Mouse (Mus musculus) limb, embryonic 14.5 days (tissue): ENCODE measurements around the gene Gm10447. TPM values are rescaled to one million over a fixed set of nuclear protein-coding genes. Genes with fewer than 3 reads are reported as not detected.
A peak's percentile ranks its signal among the peaks of the same experiment; 100 is the strongest.

Experiments
- ATAC-seq: fragments of 200-750 bp; cut with Nextera tagmentation; 2 replicates; pipeline ENCODE4 v1.8.0; 2017; ENCODE audit warnings: low read depth, moderate number of reproducible peaks, moderate TSS enrichment; ENCODE audit not compliant: low FRiP score
- DNase-seq: peaks from one replicate; pipeline ENCODE4 v3.0.0-alpha.2; 2015; ENCODE audit warnings: low spot score
- H3K27ac ChIP-seq: fragments of 300-500 bp; sonication (generic); replicated peaks from 2 replicates; pipeline ENCODE4 v1.5.1; 2014; ENCODE audit warnings: low read depth, mild to moderate bottlenecking, low read length, moderate library complexity, mixed read lengths
- H3K27me3 ChIP-seq: fragments of 300-500 bp; sonication (generic); 2 replicates; pipeline ENCODE4 v1.6.1; 2014; ENCODE audit warnings: low read length, mixed read lengths; ENCODE audit not compliant: control insufficient read depth, insufficient read depth
- H3K36me3 ChIP-seq: fragments of 300-500 bp; sonication (generic); 2 replicates; pipeline ENCODE4 v1.6.1; 2014; ENCODE audit warnings: mild to moderate bottlenecking, low read length, moderate library complexity, mixed read lengths; ENCODE audit not compliant: control insufficient read depth, insufficient read depth
- H3K4me1 ChIP-seq: fragments of 300-500 bp; sonication (generic); 2 replicates; pipeline ENCODE4 v1.6.1; 2014; ENCODE audit warnings: antibody characterized with exemption, low read length, mixed read lengths; ENCODE audit not compliant: control insufficient read depth, insufficient read depth
- H3K4me2 ChIP-seq: fragments of 300-500 bp; sonication (generic); replicated peaks from 2 replicates; pipeline ENCODE4 v1.6.1; 2014; ENCODE audit warnings: low read depth, mild to moderate bottlenecking, low read length, moderate library complexity; ENCODE audit not compliant: severe bottlenecking
- H3K4me3 ChIP-seq: fragments of 300-500 bp; sonication (generic); replicated peaks from 2 replicates; pipeline ENCODE4 v1.5.1; 2014; ENCODE audit warnings: low read length
- H3K9ac ChIP-seq: fragments of 300-500 bp; sonication (generic); 2 replicates; pipeline ENCODE4 v1.6.1; 2014; ENCODE audit warnings: mild to moderate bottlenecking, low read depth, low read length, moderate library complexity; ENCODE audit not compliant: severe bottlenecking
- H3K9me3 ChIP-seq: fragments of 300-500 bp; sonication (generic); 2 replicates; pipeline ENCODE4 v1.6.1; 2016; ENCODE audit warnings: low read length; ENCODE audit not compliant: control insufficient read depth
- POLR2A ChIP-seq: fragments of 200-500 bp; IDR thresholded peaks from 2 replicates; pipeline ENCODE4 v1.8.0; 2012; ENCODE audit warnings: inconsistent platforms, mild to moderate bottlenecking, moderate library complexity, borderline replicate concordance; ENCODE audit not compliant: insufficient read depth, insufficient read length; ENCODE audit errors: extremely low read depth
- WGBS: fragments of 180-500 bp; shearing (Covaris S2); extraction: QIAGEN DNeasy Blood & Tissue Kit; methylation state at CpG from one replicate; pipeline ENCODE4 v1.1.7; 2014; 5-methylcytosine and 5-hydroxymethylcytosine counted together
- polyA plus RNA-seq, 2 experiments: library from polyadenylated mRNA; depleted of rRNA in 1 of 2; stranded (reverse) in 1 of 2; unstranded in 1 of 2; fragments of >200 nt; fragmentation: Nextera tagmentation in 1 of 2; extraction: Ambion mirVana in 1 of 2; gene quantifications; 2 replicates each; pipeline versions ENCODE4 v1.2.1 to v1.2.3; 2012 to 2014

Gm10447 gene
- polyA plus RNA-seq, 2 experiments: 0.41 TPM; not detected in 1

GRCm38 (mm10) chr11:53502039-53502765 lies 45.3 kb upstream of the Gm10447 start:
- Histone ChIP-seq H3K4me3 (no peak overlapping the region), H3K9me3 (no peaks in the 10 kb centered on the region), H3K4me2 (no peak overlapping the region), H3K4me1 (0 out of 2 replicates have a peak, but pooled peaks cover 3% of the 10 kb centered on the region), H3K9ac (no peak overlapping the region), H3K27me3 (no peaks in the 10 kb centered on the region), H3K36me3 (no peaks in the 10 kb centered on the region), H3K27ac (no peak overlapping the region)
- TF ChIP-seq POLR2A: no peak
- no peak for ATAC-seq
- DNase-seq: no peak
- WGBS: 77% methylated on average over 8 of the region's 8 CpGs

DNA sequence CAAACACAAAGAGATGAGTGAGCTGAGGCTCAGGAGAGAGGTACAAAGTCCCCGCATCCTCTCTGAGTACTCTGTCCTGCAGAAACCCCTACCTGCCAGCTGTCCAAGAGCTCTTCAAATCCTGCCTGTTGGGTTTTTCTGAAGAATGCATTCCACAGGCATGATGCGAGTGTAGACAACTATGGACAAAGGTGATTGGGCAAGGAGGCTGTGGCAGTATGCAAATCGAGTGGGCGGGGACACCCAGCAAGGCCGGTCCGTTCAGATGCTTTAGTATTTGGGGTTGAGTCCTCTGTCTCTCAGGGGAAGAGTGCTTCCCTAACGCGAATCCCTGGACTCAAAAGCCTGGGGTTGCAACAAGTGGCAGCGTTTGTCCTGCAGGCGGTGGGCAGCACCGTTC lies 43.7 kb upstream of the Gm10447 start:
- Histone ChIP-seq H3K9me3 (no peaks in the 10 kb centered on the region), H3K4me2 (peak overlapping the region; percentile 26; the same call in 1 of the 2 replicates), H3K9ac (no peak overlapping the region), H3K4me3 (no peak overlapping the region), H3K36me3 (no peaks in the 10 kb centered on the region), H3K27ac (no peak overlapping the region), H3K4me1 (peaks cover 6% of the 10 kb centered on the region; the same call in 1 of the 2 replicates), H3K27me3 (no peaks in the 10 kb centered on the region)
- 8% methylated on average over 11 of the region's 11 CpGs for WGBS
- no peak for ATAC-seq
- TF ChIP-seq POLR2A: no peak
- DNase-seq: no peak

DNA sequence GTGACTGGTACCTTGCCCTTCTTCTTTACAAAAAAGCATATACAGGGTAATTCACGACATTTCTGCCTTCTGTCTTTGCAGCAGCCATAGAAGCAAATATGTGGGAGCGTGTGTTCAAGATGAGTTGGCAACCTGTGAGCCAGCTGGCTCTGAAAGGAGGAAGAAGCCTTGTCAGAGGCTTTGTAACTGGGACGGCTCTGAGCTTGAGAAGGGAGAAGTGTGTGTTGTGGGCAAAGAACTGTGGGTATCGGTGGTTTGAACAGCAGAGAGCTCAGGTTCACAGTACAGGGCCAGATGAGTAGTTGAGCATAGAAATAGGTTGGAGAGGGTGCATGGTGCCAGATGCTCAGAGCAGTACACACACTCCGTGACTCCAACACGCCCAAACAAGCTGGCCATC lies 40.0 kb upstream of the Gm10447 start:
- DNase-seq (no peak), ATAC-seq (no peak)
- peaks cover 6% of the 10 kb centered on the region; the same call in 1 of the 2 replicates for H3K4me1 ChIP-seq
- H3K9ac ChIP-seq: no peak overlapping the region
- H3K27me3 ChIP-seq: no peaks in the 10 kb centered on the region
- H3K9me3 ChIP-seq: no peaks in the 10 kb centered on the region
- no peaks in the 10 kb centered on the region for H3K36me3 ChIP-seq
- 71% methylated on average over 6 of the region's 6 CpGs for WGBS
- H3K27ac ChIP-seq: no peak overlapping the region
- H3K4me3 ChIP-seq: no peak overlapping the region
- TF ChIP-seq POLR2A: no peak
- no peak overlapping the region for H3K4me2 ChIP-seq

DNA sequence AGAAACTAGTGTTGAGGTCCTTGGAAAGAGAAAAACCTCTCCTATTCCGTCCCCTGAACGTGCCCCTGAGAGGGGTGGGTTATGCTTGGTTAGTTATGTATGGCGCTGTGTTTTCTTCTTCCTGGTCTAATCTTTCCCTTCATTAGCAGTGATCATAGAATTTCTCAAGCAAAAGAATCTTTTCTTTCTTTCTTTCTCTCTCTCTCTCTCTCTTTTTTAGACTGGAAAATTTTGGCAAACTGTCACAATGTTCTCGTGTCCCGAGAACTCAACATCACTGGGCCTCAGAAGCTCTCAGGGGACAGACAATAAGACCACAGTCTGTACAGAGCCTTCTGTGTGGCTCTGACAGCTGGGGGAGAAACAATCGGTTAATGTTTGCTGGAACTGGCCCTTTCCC lies 38.5 kb upstream of the Gm10447 start:
- no peak overlapping the region for H3K4me3 ChIP-seq
- WGBS: 52% methylated on average over 6 of the region's 6 CpGs
- peak overlapping the region; percentile 58; the same call in 1 of the 2 replicates for H3K27ac ChIP-seq
- H3K27me3 ChIP-seq: no peaks in the 10 kb centered on the region
- no peak for TF ChIP-seq POLR2A
- no peak overlapping the region for H3K9ac ChIP-seq
- H3K4me2 ChIP-seq: no peak overlapping the region; the same call in 1 of the 2 replicates
- DNase-seq (peak; percentile 39), ATAC-seq (no peak)
- peaks cover 4% of the 10 kb centered on the region; the same call in 1 of the 2 replicates for H3K4me1 ChIP-seq
- H3K36me3 ChIP-seq: no peaks in the 10 kb centered on the region
- no peaks in the 10 kb centered on the region for H3K9me3 ChIP-seq

- no peak overlapping the region for H3K27ac ChIP-seq
- no peaks in the 10 kb centered on the region for H3K36me3 ChIP-seq
- H3K4me2 ChIP-seq: no peak overlapping the region
- H3K9ac ChIP-seq: no peak overlapping the region
- DNase-seq (no peak), ATAC-seq (no peak)
- WGBS: 33% methylated on average over 3 of the region's 3 CpGs
- H3K4me1 ChIP-seq: peaks cover 4% of the 10 kb centered on the region; the same call in 1 of the 2 replicates
- H3K4me3 ChIP-seq: no peak overlapping the region
- no peaks in the 10 kb centered on the region for H3K27me3 ChIP-seq
- no peaks in the 10 kb centered on the region for H3K9me3 ChIP-seq
- TF ChIP-seq POLR2A: no peak
These were observed 36.5 kb upstream of the Gm10447 start for GRCm38 (mm10) chr11:53493243-53493955.
